Comparison of ENCODE assay signal across 30 mouse cellular contexts in genomic region chr7:109234882-109235640, GRCm38 (mm10).
DNase-seq lines count a peak whose midpoint lies in the region; ATAC-seq lines count a peak whose summit lies in the region.
"Had no signal": no experiment of that assay in that cellular context is flagged by ENCODE, and none has a peak within 500 bp of the region (broad histone marks: within the 10 kb centered on the region; RNA-seq: fewer than 3 reads in every experiment).

No protein-coding gene starts in this region.

- no peaks in the 10 kb centered on the region for H3K9me3 ChIP-seq in embryonic facial prominence, embryonic 11.5 days (replicated peaks; ENCODE audit: control insufficient read depth, low read length)
- no peaks in the 10 kb centered on the region for H3K9me3 ChIP-seq in embryonic facial prominence, embryonic 10.5 days
- H3K9me3 ChIP-seq in hindbrain, embryonic 10.5 days: no peaks in the 10 kb centered on the region
- no peaks in the 10 kb centered on the region for H3K9me3 ChIP-seq in hindbrain, embryonic 14.5 days (ENCODE audit: control insufficient read depth, low read length)
- H3K9me3 ChIP-seq in midbrain, embryonic 11.5 days (ENCODE audit: control insufficient read depth, low read length): 0 out of 2 replicates have a peak, but pooled peaks cover 3% of the 10 kb centered on the region
- H3K9me3 ChIP-seq in midbrain, embryonic 16.5 days (replicated peaks; ENCODE audit: control insufficient read depth, low read length, poor library complexity, severe bottlenecking): no peaks in the 10 kb centered on the region
- H3K9me3 ChIP-seq: embryonic facial prominence, embryonic 13.5 days; heart, embryonic 15.5 days; hindbrain, embryonic 13.5 days; limb, embryonic 10.5 days; limb, embryonic 15.5 days; liver, embryonic 13.5 days had no signal

- peak; percentile 10 for DNase-seq in embryonic facial prominence, embryonic 11.5 days (ENCODE audit: low spot score)
- no peak for DNase-seq in embryonic facial prominence, embryonic 10.5 days (ENCODE audit: low spot score)
- DNase-seq in hindbrain, embryonic 10.5 days (ENCODE audit: low spot score): no peak
- DNase-seq in hindbrain, embryonic 14.5 days (ENCODE audit: low spot score): no peak
- DNase-seq in midbrain, embryonic 11.5 days (ENCODE audit: low spot score, missing footprints): peak; percentile 87
- no peak for DNase-seq in frontal cortex, postnatal 10 days (ENCODE audit: low spot score in 2 of 2)
- DNase-seq in urinary bladder, postnatal 25 days (ENCODE audit: low spot score): no peak
- DNase-seq: adrenal gland, postnatal 10 days; cerebellum, adult 11 months; cerebellum, adult 9-10 months; gastrocnemius, postnatal 14 days; heart, postnatal 36 days; kidney, adult 9 months; kidney, postnatal 14 days; layer of hippocampus, adult 9-11 months; liver, embryonic 13.5 days; lung, adult 18-20 months; lung, postnatal 10 days; right cerebral cortex, postnatal 4 days; thymus, adult 2 months; thymus, postnatal 36 days had no signal

- no peak for ATAC-seq in embryonic facial prominence, embryonic 11.5 days (replicated peaks; ENCODE audit: insufficient number of reproducible peaks, low FRiP score, low TSS enrichment, low read depth)
- no peak for ATAC-seq in hindbrain, embryonic 14.5 days (ENCODE audit: low FRiP score)
- ATAC-seq in midbrain, embryonic 11.5 days (ENCODE audit: low FRiP score): peak; percentile 51
- no peak for ATAC-seq in midbrain, embryonic 16.5 days
- ATAC-seq: intestine, postnatal 0 days; Patski had no signal

- H3K36me3 ChIP-seq in embryonic facial prominence, embryonic 11.5 days (replicated peaks; ENCODE audit: control insufficient read depth, insufficient read depth, low read depth, low read length): no peaks in the 10 kb centered on the region
- H3K36me3 ChIP-seq in embryonic facial prominence, embryonic 10.5 days (replicated peaks): no peaks in the 10 kb centered on the region
- H3K36me3 ChIP-seq in hindbrain, embryonic 10.5 days: no peaks in the 10 kb centered on the region
- no peaks in the 10 kb centered on the region for H3K36me3 ChIP-seq in hindbrain, embryonic 14.5 days (replicated peaks; ENCODE audit: control insufficient read depth, insufficient read depth)
- H3K36me3 ChIP-seq in midbrain, embryonic 11.5 days (ENCODE audit: control insufficient read depth, insufficient read depth, low read length): no peaks in the 10 kb centered on the region
- H3K36me3 ChIP-seq in midbrain, embryonic 16.5 days (ENCODE audit: control insufficient read depth, insufficient read depth, low read length): no peaks in the 10 kb centered on the region
- H3K36me3 ChIP-seq: embryonic facial prominence, embryonic 13.5 days; heart, embryonic 15.5 days; hindbrain, embryonic 13.5 days; limb, embryonic 10.5 days; limb, embryonic 15.5 days; liver, embryonic 13.5 days had no signal

- no peaks in the 10 kb centered on the region; the same call in 1 of the 2 replicates for H3K4me1 ChIP-seq in embryonic facial prominence, embryonic 11.5 days (ENCODE audit: control insufficient read depth, insufficient read depth, low read length)
- peaks cover 44% of the 10 kb centered on the region for H3K4me1 ChIP-seq in embryonic facial prominence, embryonic 10.5 days
- H3K4me1 ChIP-seq in hindbrain, embryonic 10.5 days (replicated peaks): peaks cover 45% of the 10 kb centered on the region
- H3K4me1 ChIP-seq in hindbrain, embryonic 14.5 days (replicated peaks; ENCODE audit: control insufficient read depth, insufficient read depth, low read length): peaks cover 11% of the 10 kb centered on the region
- peaks cover 48% of the 10 kb centered on the region for H3K4me1 ChIP-seq in midbrain, embryonic 11.5 days (ENCODE audit: control insufficient read depth, insufficient read depth, low read length)
- peaks cover 6% of the 10 kb centered on the region; the same call in 1 of the 2 replicates for H3K4me1 ChIP-seq in midbrain, embryonic 16.5 days (ENCODE audit: control insufficient read depth, insufficient read depth, low read length)
- H3K4me1 ChIP-seq: heart, embryonic 15.5 days; liver, embryonic 13.5 days had no signal

- 11% methylated on average over 2 of the region's 2 CpGs for WGBS in embryonic facial prominence, embryonic 11.5 days
- 12% methylated on average over 2 of the region's 2 CpGs for WGBS in embryonic facial prominence, embryonic 10.5 days
- WGBS in hindbrain, embryonic 10.5 days: 31% methylated on average over 2 of the region's 2 CpGs
- 32% methylated on average over 2 of the region's 2 CpGs for WGBS in hindbrain, embryonic 14.5 days
- WGBS in midbrain, embryonic 11.5 days: 5% methylated on average over 2 of the region's 2 CpGs
- WGBS in midbrain, embryonic 16.5 days: 20% methylated on average over 2 of the region's 2 CpGs

- no peak overlapping the region for H3K4me3 ChIP-seq in embryonic facial prominence, embryonic 11.5 days (ENCODE audit: low read depth, low read length)
- no peak overlapping the region for H3K4me3 ChIP-seq in embryonic facial prominence, embryonic 10.5 days
- H3K4me3 ChIP-seq in hindbrain, embryonic 10.5 days: no peak overlapping the region
- no peak overlapping the region for H3K4me3 ChIP-seq in hindbrain, embryonic 14.5 days (replicated peaks; ENCODE audit: low read length)
- no peak overlapping the region for H3K4me3 ChIP-seq in midbrain, embryonic 11.5 days (ENCODE audit: low read depth, low read length)
- H3K4me3 ChIP-seq in midbrain, embryonic 16.5 days (ENCODE audit: low read depth, low read length): no peak overlapping the region
- H3K4me3 ChIP-seq: embryonic facial prominence, embryonic 13.5 days; heart, embryonic 15.5 days; hindbrain, embryonic 13.5 days; limb, embryonic 10.5 days; limb, embryonic 15.5 days; liver, embryonic 13.5 days had no signal

- no peak overlapping the region for H3K4me2 ChIP-seq in embryonic facial prominence, embryonic 11.5 days (ENCODE audit: low read depth, low read length)
- no peak overlapping the region for H3K4me2 ChIP-seq in hindbrain, embryonic 14.5 days (replicated peaks)
- H3K4me2 ChIP-seq in midbrain, embryonic 11.5 days: no peak overlapping the region
- H3K4me2 ChIP-seq in midbrain, embryonic 16.5 days (ENCODE audit: low read length): no peak overlapping the region
- H3K4me2 ChIP-seq: embryonic facial prominence, embryonic 13.5 days; heart, embryonic 15.5 days; hindbrain, embryonic 13.5 days; limb, embryonic 15.5 days; liver, embryonic 13.5 days had no signal

- H3K9ac ChIP-seq in embryonic facial prominence, embryonic 11.5 days (replicated peaks; ENCODE audit: low read length): no peak overlapping the region
- no peak overlapping the region for H3K9ac ChIP-seq in hindbrain, embryonic 14.5 days
- H3K9ac ChIP-seq in midbrain, embryonic 11.5 days (ENCODE audit: low read length): no peak overlapping the region
- H3K9ac ChIP-seq in midbrain, embryonic 16.5 days (ENCODE audit: low read depth, low read length): no peak overlapping the region
- H3K9ac ChIP-seq: embryonic facial prominence, embryonic 13.5 days; heart, embryonic 15.5 days; hindbrain, embryonic 13.5 days; limb, embryonic 15.5 days; liver, embryonic 13.5 days had no signal

- no peaks in the 10 kb centered on the region for H3K27me3 ChIP-seq in embryonic facial prominence, embryonic 11.5 days (ENCODE audit: control insufficient read depth, insufficient read depth, low read length)
- peaks cover 18% of the 10 kb centered on the region for H3K27me3 ChIP-seq in embryonic facial prominence, embryonic 10.5 days (replicated peaks; ENCODE audit: low read depth, poor library complexity, severe bottlenecking)
- H3K27me3 ChIP-seq in hindbrain, embryonic 10.5 days (ENCODE audit: insufficient read depth, poor library complexity, severe bottlenecking): peaks cover 3% of the 10 kb centered on the region; the same call in 1 of the 2 replicates
- no peaks in the 10 kb centered on the region for H3K27me3 ChIP-seq in hindbrain, embryonic 14.5 days (ENCODE audit: control insufficient read depth, insufficient read depth, low read length)
- H3K27me3 ChIP-seq in midbrain, embryonic 11.5 days (ENCODE audit: control insufficient read depth, insufficient read depth, low read length): no peaks in the 10 kb centered on the region
- H3K27me3 ChIP-seq in midbrain, embryonic 16.5 days (ENCODE audit: control insufficient read depth, insufficient read depth, low read depth, low read length): no peaks in the 10 kb centered on the region
- H3K27me3 ChIP-seq: heart, embryonic 15.5 days; limb, embryonic 15.5 days; liver, embryonic 13.5 days; Patski had no signal

- H3K27ac ChIP-seq in embryonic facial prominence, embryonic 11.5 days (replicated peaks; ENCODE audit: low read depth, low read length): no peak overlapping the region
- H3K27ac ChIP-seq in embryonic facial prominence, embryonic 10.5 days (replicated peaks): no peak overlapping the region
- H3K27ac ChIP-seq in hindbrain, embryonic 10.5 days: peak overlapping the region; percentile 56
- H3K27ac ChIP-seq in hindbrain, embryonic 14.5 days: no peak overlapping the region
- H3K27ac ChIP-seq in midbrain, embryonic 11.5 days (ENCODE audit: low read depth, low read length): peak overlapping the region; percentile 72
- H3K27ac ChIP-seq in midbrain, embryonic 16.5 days (ENCODE audit: low read length): peak overlapping the region; percentile 60
- H3K27ac ChIP-seq: embryonic facial prominence, embryonic 13.5 days; heart, embryonic 15.5 days; limb, embryonic 10.5 days; limb, embryonic 15.5 days; liver, embryonic 13.5 days; macrophage had no signal

Comparison
In these comparisons a context has a peak if more than half of its experiments do, and no peak if none do; other contexts are left out.
1. DNase-seq: peak in embryonic facial prominence, embryonic 11.5 days (single experiment) and midbrain, embryonic 11.5 days (single experiment); none in embryonic facial prominence, embryonic 10.5 days (single experiment), hindbrain, embryonic 10.5 days (single experiment), hindbrain, embryonic 14.5 days (single experiment), frontal cortex, postnatal 10 days (0 of 2) and urinary bladder, postnatal 25 days (single experiment).
2. H3K27ac ChIP-seq: peak in hindbrain, embryonic 10.5 days (single experiment), midbrain, embryonic 11.5 days (single experiment) and midbrain, embryonic 16.5 days (single experiment); none in embryonic facial prominence, embryonic 11.5 days (single experiment), embryonic facial prominence, embryonic 10.5 days (single experiment) and hindbrain, embryonic 14.5 days (single experiment).